Mouse (Mus musculus) midbrain, embryonic 10.5 days (tissue): ENCODE results near the gene Desi1. TPM values are rescaled to one million over a fixed set of nuclear protein-coding genes. Genes with fewer than 3 reads are reported as not detected.

Experiments
- DNase-seq: peaks from one replicate; pipeline ENCODE4 v3.0.0-alpha.2; 2017; ENCODE audit warnings: low spot score
- H3K27ac ChIP-seq: fragments of 300-500 bp; sonication (generic); replicated peaks from 2 replicates; pipeline ENCODE4 v1.5.1; 2016; ENCODE audit warnings: mild to moderate bottlenecking
- H3K27me3 ChIP-seq: fragments of 300-500 bp; sonication (generic); 2 replicates; pipeline ENCODE4 v1.6.1; 2016; ENCODE audit warnings: low read depth, mild to moderate bottlenecking; ENCODE audit not compliant: poor library complexity, severe bottlenecking
- H3K36me3 ChIP-seq: fragments of 300-500 bp; sonication (generic); 2 replicates; pipeline ENCODE4 v1.6.1; 2016; ENCODE audit warnings: mild to moderate bottlenecking, moderate library complexity
- H3K4me1 ChIP-seq: fragments of 300-500 bp; sonication (generic); 2 replicates; pipeline ENCODE4 v1.6.1; 2016
- H3K4me3 ChIP-seq: fragments of 300-500 bp; sonication (generic); 2 replicates; pipeline ENCODE4 v1.5.1; 2016; ENCODE audit warnings: mild to moderate bottlenecking, moderate library complexity
- H3K9me3 ChIP-seq: fragments of 300-500 bp; sonication (generic); replicated peaks from 2 replicates; pipeline ENCODE4 v1.6.1; 2016; ENCODE audit warnings: mild to moderate bottlenecking
- WGBS: fragments of 180-500 bp; shearing (Covaris S2); methylation state at CpG from one replicate; pipeline ENCODE4 v1.1.7; 2016; 5-methylcytosine and 5-hydroxymethylcytosine counted together
- polyA plus RNA-seq: library from polyadenylated mRNA; unstranded; fragments of >200 nt; fragmentation: Nextera tagmentation; extraction: Ambion mirVana; gene quantifications from 2 replicates; pipeline ENCODE4 v1.2.1, GENCODE M21; 2016

Gene Desi1
- polyA plus RNA-seq, 1 experiment from 2014 or later: 37.7 TPM

DNA sequence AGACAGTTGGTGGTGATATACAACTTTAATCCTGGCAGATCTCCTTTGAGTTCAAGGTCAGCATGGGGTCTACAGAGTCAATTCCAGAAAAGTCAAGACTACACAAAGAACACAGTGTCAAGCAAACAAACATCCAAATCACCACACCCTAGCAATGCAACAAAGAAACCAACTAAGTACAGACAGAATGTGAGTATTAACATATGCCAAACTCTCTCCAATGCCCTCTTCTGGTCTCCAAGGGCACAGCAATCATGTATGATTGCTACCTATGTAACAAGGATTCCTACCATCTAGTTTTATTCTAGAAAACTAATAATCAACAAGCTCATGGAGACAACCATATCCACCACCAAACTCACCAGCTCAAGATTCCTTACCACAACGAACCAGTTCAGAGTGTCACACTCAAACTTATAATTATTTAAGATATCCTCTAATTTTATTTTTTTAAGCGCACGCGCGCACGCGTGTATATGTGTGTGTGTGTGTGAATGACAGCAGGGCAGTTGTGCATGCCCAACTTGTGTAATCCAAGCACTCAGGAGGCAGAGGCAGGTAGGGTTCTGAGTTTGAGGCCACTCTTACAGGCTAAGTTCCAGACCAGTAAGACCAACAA, 10.6 kb upstream of the Desi1 start:
- Histone ChIP-seq H3K9me3 (no peaks in the 10 kb centered on the region), H3K4me1 (peaks cover 15% of the 10 kb centered on the region), H3K27me3 (no peaks in the 10 kb centered on the region), H3K4me3 (no peak overlapping the region), H3K36me3 (peaks cover 46% of the 10 kb centered on the region), H3K27ac (no peak overlapping the region)
- no peak for DNase-seq
- 98% methylated on average over 7 of the region's 7 CpGs for WGBS

- WGBS: 96% methylated on average over 1 of the region's 1 CpGs
- Histone ChIP-seq H3K4me3 (no peak overlapping the region), H3K4me1 (peaks cover 4% of the 10 kb centered on the region), H3K27ac (no peak overlapping the region), H3K36me3 (peaks cover 81% of the 10 kb centered on the region), H3K9me3 (no peaks in the 10 kb centered on the region), H3K27me3 (no peaks in the 10 kb centered on the region)
- peak; percentile 35 for DNase-seq
These were observed 7.0 kb upstream of the Desi1 start for GRCm38 (mm10) chr15:82040650-82041049.

DNA sequence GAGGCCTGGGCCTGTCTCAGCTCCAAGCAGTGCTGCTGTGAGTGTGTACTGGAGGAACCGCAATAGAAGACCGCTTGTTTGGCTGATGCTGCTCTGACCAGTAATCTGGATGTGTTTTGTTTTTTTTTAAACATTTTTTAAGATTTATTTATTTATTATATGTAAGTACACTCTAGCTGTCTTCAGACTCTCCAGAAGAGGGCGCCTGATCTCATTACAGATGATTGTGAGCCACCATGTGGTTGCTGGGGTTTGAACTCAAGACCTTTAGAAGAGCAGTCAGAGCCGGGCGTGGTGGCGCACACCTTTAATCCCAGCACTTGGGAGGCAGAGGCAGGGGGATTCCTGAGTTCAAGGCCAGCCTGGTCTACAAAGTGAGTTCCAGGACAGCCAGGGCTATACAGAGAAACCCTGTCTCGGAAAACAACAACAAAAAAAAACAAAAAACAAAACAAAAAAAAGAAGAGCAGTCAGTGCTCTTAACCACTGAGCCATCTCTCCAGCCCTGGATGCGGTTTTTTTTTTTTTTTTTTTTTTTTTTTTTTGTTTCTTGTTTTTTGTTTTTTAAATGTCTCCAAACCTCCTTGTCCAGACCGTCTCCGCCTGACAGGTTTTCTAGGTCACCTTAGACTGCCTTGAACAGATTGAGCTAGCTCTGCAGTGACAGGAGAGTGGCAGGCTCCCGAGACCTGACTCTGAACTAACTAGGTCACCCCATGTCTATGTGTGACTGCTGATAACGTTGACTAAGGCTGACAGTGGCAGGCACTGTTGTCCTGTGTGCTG, 2.4 kb upstream of the Desi1 start:
- no peak overlapping the region for H3K27ac ChIP-seq
- no peaks in the 10 kb centered on the region for H3K9me3 ChIP-seq
- no peaks in the 10 kb centered on the region for H3K27me3 ChIP-seq
- H3K36me3 ChIP-seq: peaks cover 96% of the 10 kb centered on the region
- DNase-seq: no peak
- H3K4me3 ChIP-seq: no peak overlapping the region
- 82% methylated on average over 12 of the region's 12 CpGs for WGBS
- H3K4me1 ChIP-seq: no peaks in the 10 kb centered on the region

DNA sequence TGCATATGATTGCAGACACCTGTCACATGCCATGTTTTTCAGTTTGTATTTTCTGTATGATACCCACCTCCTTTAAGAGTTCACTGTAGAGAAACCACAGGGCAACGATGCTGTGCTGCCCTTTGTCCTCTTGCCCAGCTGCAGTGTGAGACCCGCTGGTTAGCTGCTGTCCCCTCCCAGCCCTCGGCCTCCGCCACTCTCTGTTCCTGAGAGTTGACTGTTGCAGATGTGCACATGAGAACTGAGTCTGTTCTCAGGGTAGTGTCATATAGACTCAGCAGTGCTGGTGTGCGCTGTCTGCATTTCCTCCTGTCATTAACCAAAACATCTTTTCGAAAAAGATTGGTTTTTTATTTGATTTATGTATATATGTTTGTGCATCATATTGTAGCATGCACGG, 1.3 kb downstream of the Desi1 start:
- H3K36me3 ChIP-seq: peaks cover 96% of the 10 kb centered on the region

GRCm38 (mm10) chr15:82027726-82028125, 5.9 kb downstream of the Desi1 start:
- Histone ChIP-seq H3K27ac (no peak overlapping the region), H3K4me3 (no peak overlapping the region), H3K9me3 (no peaks in the 10 kb centered on the region; the same call in 1 of the 2 replicates), H3K4me1 (no peaks in the 10 kb centered on the region), H3K27me3 (no peaks in the 10 kb centered on the region), H3K36me3 (peaks cover 99% of the 10 kb centered on the region)
- 96% methylated on average over 7 of the region's 7 CpGs for WGBS
- no peak for DNase-seq

More for the DNA sequence above, 1.3 kb downstream of the Desi1 start:
- 88% methylated on average over 7 of the region's 7 CpGs for WGBS
- H3K9me3 ChIP-seq: no peaks in the 10 kb centered on the region
- no peak for DNase-seq
- H3K4me1 ChIP-seq: no peaks in the 10 kb centered on the region
- H3K4me3 ChIP-seq: no peak overlapping the region
- no peaks in the 10 kb centered on the region for H3K27me3 ChIP-seq
- no peak overlapping the region for H3K27ac ChIP-seq

GRCm38 (mm10) chr15:82027276-82027675, 6.4 kb downstream of the Desi1 start:
- H3K36me3 ChIP-seq: peaks cover 100% of the 10 kb centered on the region
- 93% methylated on average over 7 of the region's 7 CpGs for WGBS

GRCm38 (mm10) chr15:82023965-82024635, 9.6 kb downstream of the Desi1 start:
- no peak overlapping the region for H3K4me3 ChIP-seq
- no peaks in the 10 kb centered on the region for H3K4me1 ChIP-seq
- no peaks in the 10 kb centered on the region for H3K27me3 ChIP-seq
- no peak for DNase-seq
- H3K36me3 ChIP-seq: peaks cover 100% of the 10 kb centered on the region
- WGBS: 92% methylated on average over 6 of the region's 6 CpGs
- no peak overlapping the region for H3K27ac ChIP-seq
- H3K9me3 ChIP-seq: no peaks in the 10 kb centered on the region; the same call in 1 of the 2 replicates

More at GRCm38 (mm10) chr15:82027276-82027675, 6.4 kb downstream of the Desi1 start:
- H3K4me3 ChIP-seq: no peak overlapping the region
- no peak overlapping the region for H3K27ac ChIP-seq
- no peaks in the 10 kb centered on the region for H3K27me3 ChIP-seq
- no peaks in the 10 kb centered on the region; the same call in 1 of the 2 replicates for H3K9me3 ChIP-seq
- no peaks in the 10 kb centered on the region for H3K4me1 ChIP-seq
- no peak for DNase-seq

GRCm38 (mm10) chr15:82022535-82023088, 11.1 kb downstream of the Desi1 start:
- Histone ChIP-seq H3K4me3 (no peak overlapping the region), H3K27me3 (no peaks in the 10 kb centered on the region), H3K36me3 (peaks cover 89% of the 10 kb centered on the region), H3K27ac (no peak overlapping the region), H3K9me3 (no peaks in the 10 kb centered on the region; the same call in 1 of the 2 replicates), H3K4me1 (peaks cover 1% of the 10 kb centered on the region; the same call in 1 of the 2 replicates)
- DNase-seq: no peak
- 92% methylated on average over 13 of the region's 13 CpGs for WGBS

DNA sequence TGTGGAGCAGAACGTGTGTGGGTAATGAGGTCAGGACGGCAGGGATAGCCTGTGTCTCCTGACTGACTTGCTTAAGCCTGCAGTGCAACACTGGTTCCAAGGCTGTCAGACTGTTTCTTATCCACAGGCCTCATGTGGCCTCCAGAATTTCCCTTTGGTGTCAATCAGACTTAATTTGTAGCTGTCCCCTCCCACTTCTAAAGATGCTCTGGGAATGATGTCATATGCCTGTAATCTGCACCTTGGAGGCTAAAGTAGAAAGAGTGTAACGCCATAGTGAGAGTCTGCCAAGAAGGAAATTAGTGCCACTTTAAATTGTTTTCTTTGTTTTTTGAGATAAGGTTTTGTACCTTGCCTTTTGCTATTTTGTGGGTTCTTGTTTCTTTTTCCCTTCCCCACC, 14.4 kb downstream of the Desi1 start:
- no peak for DNase-seq
- Histone ChIP-seq H3K4me1 (peaks cover 33% of the 10 kb centered on the region), H3K9me3 (no peaks in the 10 kb centered on the region), H3K4me3 (no peak overlapping the region), H3K27me3 (no peaks in the 10 kb centered on the region), H3K36me3 (peaks cover 56% of the 10 kb centered on the region), H3K27ac (no peak overlapping the region)
- WGBS: 86% methylated on average over 3 of the region's 3 CpGs

- DNase-seq: no peak
- no peaks in the 10 kb centered on the region for H3K27me3 ChIP-seq
- WGBS: 79% methylated on average over 4 of the region's 4 CpGs
- peaks cover 36% of the 10 kb centered on the region for H3K4me1 ChIP-seq
- no peak overlapping the region for H3K27ac ChIP-seq
- H3K9me3 ChIP-seq: no peaks in the 10 kb centered on the region
- H3K36me3 ChIP-seq: peaks cover 38% of the 10 kb centered on the region
- H3K4me3 ChIP-seq: peak overlapping the region; percentile 85; the same call in 1 of the 2 replicates
These were observed 16.2 kb downstream of the Desi1 start for GRCm38 (mm10) chr15:82017461-82017860.

DNA sequence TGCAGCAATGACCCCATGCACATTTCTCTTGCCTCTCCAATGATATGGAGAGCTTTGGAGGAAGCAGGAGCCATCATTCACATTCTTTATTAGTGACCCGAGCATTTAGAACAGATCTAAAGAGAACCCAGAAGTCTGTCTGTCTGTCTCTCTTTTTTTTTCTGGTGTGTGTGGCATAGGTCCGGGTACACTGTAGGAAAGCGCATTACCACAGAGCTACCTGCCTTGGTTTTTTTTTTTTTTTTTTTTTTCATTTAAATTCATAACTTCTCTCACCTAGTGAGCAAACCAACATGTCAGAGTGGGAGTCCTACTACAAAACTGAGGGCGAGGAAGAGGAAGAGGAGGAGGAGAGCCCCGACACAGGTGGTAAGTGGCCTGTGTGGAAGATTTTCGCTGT, 16.8 kb downstream of the Desi1 start:
- no peak for DNase-seq
- no peaks in the 10 kb centered on the region for H3K9me3 ChIP-seq
- H3K27ac ChIP-seq: peak overlapping the region; percentile 91
- WGBS: 25% methylated on average over 6 of the region's 6 CpGs
- H3K36me3 ChIP-seq: peaks cover 37% of the 10 kb centered on the region
- H3K4me1 ChIP-seq: peaks cover 36% of the 10 kb centered on the region
- peak overlapping the region; percentile 85 for H3K4me3 ChIP-seq
- no peaks in the 10 kb centered on the region for H3K27me3 ChIP-seq

DNA sequence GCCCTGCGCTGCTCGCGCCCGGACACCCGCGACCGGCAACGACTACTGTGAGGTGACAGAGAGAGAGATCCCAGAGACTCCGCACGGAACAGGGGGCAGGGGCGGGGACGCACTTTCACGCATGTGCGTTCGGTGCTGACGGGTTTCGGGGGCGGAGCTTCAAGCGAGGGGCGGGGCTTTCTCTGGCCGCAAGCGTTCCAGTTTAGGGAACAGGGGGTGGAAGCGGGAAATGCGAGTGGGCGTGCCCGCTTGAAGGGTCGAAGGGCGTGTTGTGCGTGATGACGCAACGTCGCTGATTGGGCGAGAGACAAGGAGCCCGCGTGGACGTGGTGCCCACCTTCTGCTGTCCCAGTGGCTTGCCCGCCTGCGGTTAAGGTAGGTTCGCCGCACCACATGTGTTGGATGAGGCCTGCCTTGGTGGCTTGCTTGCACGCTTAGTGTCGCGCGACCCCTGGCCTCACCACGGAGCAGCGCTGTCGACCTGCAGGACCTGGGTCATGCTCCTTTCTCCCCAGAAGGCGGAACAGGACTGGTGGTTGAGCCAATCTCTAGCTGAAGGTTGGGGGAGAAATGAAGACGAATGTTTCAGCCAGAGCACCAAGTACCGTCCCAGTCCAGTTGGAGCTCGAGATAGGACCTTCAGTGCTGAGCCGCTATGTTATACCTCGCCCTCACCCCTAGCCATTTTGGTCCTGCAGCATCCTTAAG, 17.4 kb downstream of the Desi1 start:
- Histone ChIP-seq H3K9me3 (no peaks in the 10 kb centered on the region), H3K36me3 (peaks cover 33% of the 10 kb centered on the region), H3K4me3 (peak overlapping the region; percentile 85), H3K4me1 (peaks cover 36% of the 10 kb centered on the region), H3K27ac (peak overlapping the region; percentile 91), H3K27me3 (no peaks in the 10 kb centered on the region)
- 0% methylated on average over 53 of the region's 53 CpGs for WGBS
- peak; percentile 99 for DNase-seq
